Mouse (Mus musculus) hindbrain, postnatal 0 days (tissue): ENCODE results near the gene Ugt2a3. TPM values are rescaled to one million over a fixed set of nuclear protein-coding genes. Genes with fewer than 3 reads are reported as not detected.
"Not testable (repeated sequence)": the region's sequence is repeated elsewhere in the genome, so short reads cannot be mapped to it uniquely, and the experiment has no call there.

Source experiments
- ATAC-seq: fragments of 200-750 bp; cut with Nextera tagmentation; 2 replicates; pipeline ENCODE4 v1.8.0; 2017; ENCODE audit warnings: mild to moderate bottlenecking, moderate TSS enrichment, moderate library complexity
- DNase-seq: peaks from one replicate; pipeline ENCODE4 v3.0.0-alpha.2; 2015; ENCODE audit warnings: low spot score
- H3K27ac ChIP-seq: fragments of 300-500 bp; sonication (generic); 2 replicates; pipeline ENCODE4 v1.5.1; 2014; ENCODE audit warnings: mild to moderate bottlenecking
- H3K27me3 ChIP-seq: fragments of 300-500 bp; sonication (generic); 2 replicates; pipeline ENCODE4 v1.6.1; 2014; ENCODE audit warnings: low read length, mixed read lengths; ENCODE audit not compliant: insufficient read depth
- H3K36me3 ChIP-seq: fragments of 300-500 bp; sonication (generic); 2 replicates; pipeline ENCODE4 v1.6.1; 2014; ENCODE audit warnings: low read length, mixed read lengths; ENCODE audit not compliant: insufficient read depth
- H3K4me1 ChIP-seq: fragments of 300-500 bp; sonication (generic); 2 replicates; pipeline ENCODE4 v1.6.1; 2014; ENCODE audit warnings: antibody characterized with exemption, low read length, mixed read lengths; ENCODE audit not compliant: insufficient read depth
- H3K4me2 ChIP-seq: fragments of 300-500 bp; sonication (generic); 2 replicates; pipeline ENCODE4 v1.6.1; 2014; ENCODE audit warnings: low read depth, mild to moderate bottlenecking, low read length, moderate library complexity, mixed read lengths
- H3K4me3 ChIP-seq: fragments of 300-500 bp; sonication (generic); 2 replicates; pipeline ENCODE4 v1.5.1; 2014; ENCODE audit warnings: low read length
- H3K9ac ChIP-seq: fragments of 300-500 bp; sonication (generic); replicated peaks from 2 replicates; pipeline ENCODE4 v1.6.1; 2014; ENCODE audit warnings: mild to moderate bottlenecking, low read length, moderate library complexity, mixed read lengths
- H3K9me3 ChIP-seq: fragments of 300-500 bp; sonication (generic); 2 replicates; pipeline ENCODE4 v1.6.1; 2016; ENCODE audit warnings: low read length, mixed read lengths
- CTCF ChIP-seq: IDR thresholded peaks from 2 replicates; pipeline ENCODE4 v1.5.1; 2016; ENCODE audit warnings: antibody characterized with exemption, control low read depth, low read depth
- WGBS: fragments of 180-500 bp; shearing (Covaris S2); extraction: QIAGEN DNeasy Blood & Tissue Kit; methylation state at CpG from one replicate; pipeline ENCODE4 v1.1.7; 2014; 5-methylcytosine and 5-hydroxymethylcytosine counted together
- polyA plus RNA-seq: library from polyadenylated mRNA; unstranded; fragments of >200 nt; fragmentation: Nextera tagmentation; extraction: Ambion mirVana; gene quantifications from 2 replicates; pipeline ENCODE4 v1.2.1, GENCODE M21; 2015
- total RNA-seq: library from RNA; depleted of rRNA; stranded (reverse); fragments of >200 nt; gene quantifications from 2 replicates; pipeline ENCODE4 v1.2.3, GENCODE M21; 2014; rRNA removed

The Ugt2a3 gene
- total RNA-seq: not detected in 2 replicates
- polyA plus RNA-seq: not detected in 2 replicates

GRCm38 (mm10) chr5:87336961-87337697, at the start of gene Ugt2a3:
TSS of gene Ugt2a3 (minus strand) at chr5:87337195.
- H3K36me3 ChIP-seq: no peaks in the 10 kb centered on the region
- no peak within 1 kb of the TSS for H3K4me2 ChIP-seq
- no peak within 1 kb of the TSS for H3K9ac ChIP-seq
- DNase-seq: no peak
- 78% methylated on average over 11 of the region's 11 CpGs for WGBS
- no peaks in the 10 kb centered on the region for H3K27me3 ChIP-seq
- no peaks in the 10 kb centered on the region for H3K4me1 ChIP-seq
- H3K9me3 ChIP-seq: no peaks in the 10 kb centered on the region
- TF ChIP-seq CTCF: no peak
- H3K27ac ChIP-seq: no peak within 1 kb of the TSS
- no peak within 1 kb of the TSS for H3K4me3 ChIP-seq
- ATAC-seq: no peak

DNA sequence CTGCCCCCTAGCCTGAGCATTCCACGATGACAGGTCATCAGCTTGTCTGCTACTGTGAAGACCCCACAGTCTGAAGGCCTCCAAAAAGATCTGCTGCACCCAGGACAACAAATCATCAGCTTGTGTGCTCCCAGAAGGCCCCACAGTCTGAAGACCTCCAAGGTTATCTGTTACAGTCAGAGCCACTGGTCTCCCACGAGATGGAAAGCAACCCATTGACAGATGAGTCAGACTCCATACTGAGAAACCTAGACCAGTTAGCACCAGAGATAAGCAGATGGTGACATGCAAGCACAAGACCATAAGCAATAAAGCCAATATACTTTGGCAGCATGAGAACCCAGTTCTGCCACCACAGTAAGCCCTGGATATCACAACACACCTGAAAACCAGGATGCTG, 43.2 kb upstream of the Ugt2a3 start:
- ATAC-seq: no peak
- WGBS: 78% methylated on average over 2 of the region's 2 CpGs
- Histone ChIP-seq H3K27me3 (no peaks in the 10 kb centered on the region), H3K9me3 (no peaks in the 10 kb centered on the region), H3K4me2 (no peak overlapping the region), H3K4me1 (no peaks in the 10 kb centered on the region), H3K9ac (no peak overlapping the region), H3K36me3 (no peaks in the 10 kb centered on the region), H3K4me3 (no peak overlapping the region), H3K27ac (no peak overlapping the region)
- no peak for DNase-seq
- TF ChIP-seq CTCF: no peak

DNA sequence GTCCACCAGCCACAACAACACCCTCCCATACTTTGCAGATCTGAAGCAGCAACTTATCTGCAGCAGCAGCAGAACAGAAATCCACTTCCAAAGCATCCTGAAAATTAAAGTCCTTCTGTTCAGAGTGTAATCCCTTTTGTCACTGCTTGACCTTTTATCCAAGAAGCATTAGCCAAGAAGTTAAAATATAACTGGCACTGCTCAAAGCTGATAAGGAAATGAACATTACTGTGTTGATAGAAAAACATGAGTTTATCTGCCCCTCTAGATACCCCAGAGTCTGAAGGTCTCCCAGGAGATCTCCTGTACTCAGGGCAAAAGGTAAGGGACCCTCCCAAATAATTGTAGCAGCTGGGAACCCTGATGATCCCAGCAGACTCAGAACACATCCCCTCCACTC, 42.8 kb upstream of the Ugt2a3 start:
- H3K36me3 ChIP-seq: no peaks in the 10 kb centered on the region
- H3K4me1 ChIP-seq: no peaks in the 10 kb centered on the region
- H3K4me3 ChIP-seq: no peak overlapping the region
- no peak overlapping the region for H3K27ac ChIP-seq
- H3K27me3 ChIP-seq: no peaks in the 10 kb centered on the region
- no peak for DNase-seq
- ATAC-seq: no peak
- H3K9ac ChIP-seq: no peak overlapping the region
- H3K9me3 ChIP-seq: no peaks in the 10 kb centered on the region
- no peak for TF ChIP-seq CTCF
- no peak overlapping the region for H3K4me2 ChIP-seq

- no peaks in the 10 kb centered on the region for H3K27me3 ChIP-seq
- DNase-seq (no peak), ATAC-seq (no peak)
- no peak for TF ChIP-seq CTCF
- no peaks in the 10 kb centered on the region for H3K4me1 ChIP-seq
- H3K9me3 ChIP-seq: no peaks in the 10 kb centered on the region
- no peak overlapping the region for H3K9ac ChIP-seq
- no peak overlapping the region for H3K27ac ChIP-seq
- H3K36me3 ChIP-seq: no peaks in the 10 kb centered on the region
- WGBS: 89% methylated on average over 3 of the region's 3 CpGs
- no peak overlapping the region for H3K4me3 ChIP-seq
- H3K4me2 ChIP-seq: no peak overlapping the region
These were observed 38.9 kb upstream of the Ugt2a3 start for GRCm38 (mm10) chr5:87375874-87376383.

GRCm38 (mm10) chr5:87373502-87373863, 36.5 kb upstream of the Ugt2a3 start:
- no peaks in the 10 kb centered on the region for H3K36me3 ChIP-seq
- WGBS: 71% methylated on average over 1 of the region's 1 CpGs
- DNase-seq (no peak), ATAC-seq (no peak)
- no peaks in the 10 kb centered on the region for H3K4me1 ChIP-seq
- no peaks in the 10 kb centered on the region for H3K9me3 ChIP-seq
- no peak overlapping the region for H3K4me3 ChIP-seq
- no peaks in the 10 kb centered on the region for H3K27me3 ChIP-seq
- H3K27ac ChIP-seq: no peak overlapping the region
- no peak overlapping the region for H3K4me2 ChIP-seq
- TF ChIP-seq CTCF: no peak
- H3K9ac ChIP-seq: no peak overlapping the region

DNA sequence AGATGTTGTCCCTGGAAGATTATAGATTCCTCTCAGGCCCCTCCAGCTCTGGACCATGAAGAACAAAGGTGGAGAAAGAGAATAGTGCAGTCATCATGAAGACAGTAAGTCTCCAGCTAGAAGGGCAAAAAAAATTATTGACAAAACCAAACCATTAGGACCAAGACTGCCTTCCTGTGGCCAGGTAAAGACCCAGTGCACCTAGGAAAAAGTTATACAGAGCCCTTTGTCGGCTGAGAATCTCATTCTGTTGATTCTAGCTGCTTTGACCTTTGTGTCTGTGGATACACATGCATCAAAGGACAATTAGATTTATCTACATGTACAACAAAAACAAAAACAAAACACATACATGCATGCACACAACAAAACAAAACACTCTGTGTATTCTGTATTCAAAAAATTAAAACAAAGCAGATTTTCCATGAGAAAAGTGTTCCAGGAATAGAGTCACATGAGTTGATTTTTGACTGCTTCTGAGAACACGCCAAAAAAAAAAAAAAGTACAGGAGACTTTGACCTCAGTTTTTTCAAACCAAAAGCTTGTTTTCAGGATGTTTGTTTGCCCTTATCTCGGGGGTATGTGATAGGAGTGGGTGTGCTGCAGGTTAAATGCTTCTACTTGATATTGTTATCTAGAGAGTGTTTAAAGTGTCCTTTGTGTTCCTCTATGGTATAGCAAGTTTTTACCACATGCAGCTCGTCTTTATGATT, 36.0 kb upstream of the Ugt2a3 start:
- H3K36me3 ChIP-seq, H3K27me3 ChIP-seq, H3K9ac ChIP-seq, H3K4me3 ChIP-seq, DNase-seq, H3K9me3 ChIP-seq, H3K4me2 ChIP-seq, ATAC-seq, H3K27ac ChIP-seq, H3K4me1 ChIP-seq: not testable (repeated sequence)
- WGBS: 68% methylated on average over 4 of the region's 4 CpGs

- no peaks in the 10 kb centered on the region for H3K27me3 ChIP-seq
- ATAC-seq (no peak), DNase-seq (no peak)
- H3K27ac ChIP-seq: no peak overlapping the region
- TF ChIP-seq CTCF: no peak
- H3K4me3 ChIP-seq: no peak overlapping the region
- 40% methylated on average over 1 of the region's 1 CpGs for WGBS
- H3K4me2 ChIP-seq: no peak overlapping the region
- no peaks in the 10 kb centered on the region for H3K9me3 ChIP-seq
- no peaks in the 10 kb centered on the region for H3K4me1 ChIP-seq
- no peaks in the 10 kb centered on the region for H3K36me3 ChIP-seq
- no peak overlapping the region for H3K9ac ChIP-seq
These were observed 13.4 kb upstream of the Ugt2a3 start for GRCm38 (mm10) chr5:87350350-87350749.

DNA sequence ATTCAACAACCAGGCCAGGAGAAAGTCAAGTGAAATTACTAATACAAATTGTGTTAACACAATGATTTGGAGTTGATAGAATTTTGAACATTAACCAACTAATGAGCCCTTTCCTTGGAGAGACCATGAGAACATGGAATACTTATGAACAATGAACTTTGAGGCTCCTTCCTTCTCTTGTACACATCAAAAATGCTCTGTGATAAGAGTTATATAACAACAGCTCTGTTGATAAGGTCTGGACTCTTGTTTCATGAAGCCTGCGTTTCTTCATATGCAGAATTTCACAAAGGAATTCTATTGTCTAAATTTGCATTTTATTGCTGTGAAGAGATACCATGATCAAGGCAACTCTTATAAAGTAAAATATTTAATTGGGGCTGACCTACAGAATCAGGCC, 12.2 kb upstream of the Ugt2a3 start:
- ATAC-seq: not testable (repeated sequence)

DNA sequence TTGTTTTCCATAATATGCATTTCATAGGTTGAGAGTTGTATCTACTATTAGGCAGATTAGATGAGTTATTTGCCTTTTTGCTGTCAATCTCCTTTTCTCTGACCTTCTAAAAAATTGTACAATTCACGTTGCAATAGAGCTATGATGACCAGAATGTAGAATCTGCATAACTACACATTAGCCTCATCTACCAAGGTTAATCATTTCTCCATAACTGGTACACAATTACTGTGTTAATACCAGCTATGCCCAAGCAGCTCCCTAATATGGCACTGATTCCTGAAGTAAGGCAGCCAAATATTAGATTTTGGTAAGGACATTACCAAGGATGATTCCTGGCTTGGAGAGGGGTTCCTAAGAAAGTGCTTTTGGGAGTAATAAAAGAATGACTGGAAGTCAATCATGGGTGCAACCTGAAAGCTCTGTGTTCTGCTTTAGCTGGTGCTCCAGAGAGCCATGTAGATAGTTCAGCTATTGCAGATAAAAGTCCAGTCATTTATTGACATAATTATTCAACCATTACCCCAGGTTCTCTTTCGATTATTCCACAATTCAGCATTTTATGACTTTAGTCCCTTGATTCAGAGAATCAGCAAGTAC, 10.6 kb upstream of the Ugt2a3 start:
- not testable (repeated sequence) for H3K4me2 ChIP-seq, H3K9me3 ChIP-seq, H3K9ac ChIP-seq, ATAC-seq, H3K4me3 ChIP-seq, H3K4me1 ChIP-seq, H3K36me3 ChIP-seq, DNase-seq, H3K27ac ChIP-seq, H3K27me3 ChIP-seq
- WGBS: 70% methylated on average over 2 of the region's 2 CpGs

More for the DNA sequence above, 12.2 kb upstream of the Ugt2a3 start:
- not testable (repeated sequence) for H3K4me3 ChIP-seq, H3K27ac ChIP-seq, DNase-seq, H3K4me1 ChIP-seq, H3K9ac ChIP-seq, H3K4me2 ChIP-seq, H3K9me3 ChIP-seq, H3K36me3 ChIP-seq, H3K27me3 ChIP-seq
- 90% methylated on average over 1 of the region's 1 CpGs for WGBS
